Mouse (Mus musculus): Measurements from ENCODE around the gene Rassf2.

- TF ChIP-seq CTCF (IDR thresholded peaks at IDR 0.05; ENCODE audit: insufficient read depth, low read length) (no peak), POLR2A (IDR thresholded peaks at IDR 0.05; ENCODE audit: borderline replicate concordance, extremely low read depth, low read depth, low read length) (no peak)
Observed at GRCm38 (mm10) chr2:132039894-132040293, 9.8 kb upstream of the Rassf2 start.

Measured in lung, adult 2 months (tissue).